Mouse (Mus musculus): Measurements from ENCODE around the gene Sipa1l3.

DNA sequence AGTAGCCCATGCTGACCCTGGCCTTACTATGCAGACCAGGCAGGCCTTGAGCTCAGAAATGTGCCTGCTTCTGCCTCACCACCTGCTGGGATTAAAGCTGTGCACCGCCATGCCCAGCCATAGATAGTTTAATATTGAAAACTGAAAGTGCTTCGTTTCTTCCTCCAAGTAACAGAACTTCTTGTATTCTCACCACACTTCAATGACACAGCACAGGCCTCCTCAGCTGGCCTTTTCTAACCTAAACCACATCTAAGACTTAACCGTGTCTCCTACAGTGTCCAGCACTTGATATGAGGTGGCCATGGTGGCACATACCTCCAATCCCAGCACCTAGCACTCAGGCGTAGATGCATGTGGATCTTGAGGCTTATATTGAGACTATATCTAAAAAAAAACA, 248.0 kb downstream of the Sipa1l3 start:
- no peak for TF ChIP-seq POLR2A (IDR thresholded peaks at IDR 0.05; ENCODE audit: insufficient read depth, low read depth, low read length)
- TF ChIP-seq CTCF (IDR thresholded peaks at IDR 0.05) = no peak

Measured in heart, adult 2 months (tissue).